Mouse (Mus musculus) ovary, postnatal 10 days (tissue): ENCODE measurements around the gene Ecsit.

Source experiments
- DNase-seq: peaks from one replicate; pipeline ENCODE4 v3.0.0; 2022; ENCODE audit warnings: low spot score

Gene Ecsit

GRCm38 (mm10) chr9:22085022-22085834 lies at the start of gene Ecsit:
Gene Ecsit (minus strand): TSS chr9:22085438.
- DNase-seq = peak; percentile 62

GRCm38 (mm10) chr9:22134246-22134890 lies 49.1 kb upstream of the Ecsit start:
- no peak for DNase-seq

DNA sequence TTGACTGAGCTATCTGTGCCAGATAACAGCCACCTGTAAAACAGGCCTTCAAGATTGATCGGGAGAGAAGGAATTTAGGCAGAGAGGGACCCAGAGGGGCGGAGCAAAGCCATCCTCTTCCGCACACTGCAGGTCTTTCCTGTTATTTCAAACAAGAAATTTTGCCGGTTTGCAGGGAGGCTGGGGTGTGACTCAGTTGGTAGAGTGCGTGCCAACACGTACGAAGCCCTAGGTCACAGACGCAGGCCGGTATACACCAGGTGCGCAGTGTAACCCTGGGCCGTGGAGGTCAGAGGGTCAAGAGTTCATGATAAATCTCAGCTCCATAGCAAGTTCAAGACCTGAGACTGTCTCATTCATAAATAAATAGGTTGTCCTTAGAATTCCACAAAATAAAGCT lies 47.0 kb upstream of the Ecsit start:
- no peak for DNase-seq

- peak; percentile 17 for DNase-seq
Observed at GRCm38 (mm10) chr9:22131226-22131981, 46.2 kb upstream of the Ecsit start.

DNA sequence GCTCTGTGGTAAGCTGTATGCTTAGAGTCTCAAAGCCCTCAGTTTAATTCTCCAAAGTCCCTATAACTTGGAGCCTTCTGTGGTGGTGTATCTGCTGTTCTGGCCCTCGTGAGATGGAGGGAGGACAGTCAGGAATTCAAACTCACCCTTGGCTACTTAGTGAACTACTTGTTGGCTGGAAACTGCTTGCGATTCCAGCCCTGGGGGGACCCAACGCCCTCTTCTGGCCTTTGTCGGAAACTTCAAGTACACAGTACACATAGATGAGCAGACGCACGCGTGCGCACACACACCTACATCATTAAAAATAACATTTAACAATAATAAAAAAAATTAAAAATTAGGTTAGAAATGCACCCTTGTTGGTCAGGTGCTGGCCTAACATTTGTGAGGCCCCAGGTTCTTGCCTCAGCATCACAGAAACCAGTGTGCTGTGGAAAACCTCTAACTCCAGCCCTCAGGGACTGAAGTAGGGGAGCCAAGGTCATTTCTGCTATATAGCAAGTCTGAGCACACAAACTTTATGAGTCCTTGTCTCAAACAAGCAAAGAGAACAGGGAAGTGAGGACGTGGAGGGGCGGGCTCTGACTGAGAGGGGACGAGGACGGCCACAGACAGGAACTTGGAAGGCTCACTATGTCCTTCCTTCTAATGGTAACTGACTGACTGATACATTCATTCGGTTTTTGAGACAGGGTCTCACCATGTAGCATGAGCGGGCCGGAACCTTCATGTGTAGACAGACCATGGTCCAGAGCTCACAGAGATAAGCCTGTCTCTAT lies 40.2 kb upstream of the Ecsit start:
- no peak for DNase-seq

GRCm38 (mm10) chr9:22124169-22124568 lies 38.9 kb upstream of the Ecsit start:
- DNase-seq = no peak

GRCm38 (mm10) chr9:22123069-22123609 lies 37.9 kb upstream of the Ecsit start:
- no peak for DNase-seq

DNA sequence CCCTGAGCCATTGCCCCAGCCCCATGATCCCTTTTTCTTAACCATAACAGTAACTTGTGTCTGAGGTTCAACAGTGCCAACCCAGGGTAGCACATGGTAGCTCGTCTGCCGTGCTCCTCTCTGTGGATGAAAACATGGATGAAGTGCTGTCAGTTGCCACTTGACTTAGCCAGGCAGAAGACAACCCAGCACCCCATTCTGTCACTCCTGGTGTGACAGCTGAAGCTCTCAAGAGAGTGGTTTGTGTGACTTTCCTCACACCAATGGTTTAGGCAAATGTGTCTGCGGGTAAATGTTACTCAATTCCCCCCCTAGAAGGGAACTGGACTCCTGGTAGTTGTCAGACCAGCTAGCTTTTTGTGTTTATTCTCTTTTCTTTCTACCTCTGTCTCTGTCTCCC lies 36.8 kb upstream of the Ecsit start:
- DNase-seq = no peak

GRCm38 (mm10) chr9:22121545-22121944 lies 36.3 kb upstream of the Ecsit start:
- DNase-seq = no peak

DNA sequence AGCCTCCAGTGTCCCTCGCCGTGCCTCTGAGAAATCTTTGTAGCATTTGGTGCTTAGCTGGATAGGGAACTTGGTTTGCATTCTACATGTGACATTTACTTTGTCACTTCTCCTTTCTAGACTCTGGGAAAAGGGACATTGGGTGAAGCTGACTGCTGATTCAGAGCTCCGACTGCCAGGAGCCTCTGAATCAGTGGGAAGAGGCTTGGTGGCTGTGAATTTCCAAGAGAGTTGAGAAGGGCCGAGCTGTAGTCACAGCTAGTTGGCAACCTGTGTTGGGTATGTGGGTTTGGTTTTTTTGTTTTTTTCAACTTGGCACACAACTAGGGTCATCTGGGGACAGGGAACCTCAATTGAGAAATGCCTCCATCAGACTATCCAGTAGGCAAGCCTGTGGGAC lies 34.3 kb upstream of the Ecsit start:
- DNase-seq = no peak

DNA sequence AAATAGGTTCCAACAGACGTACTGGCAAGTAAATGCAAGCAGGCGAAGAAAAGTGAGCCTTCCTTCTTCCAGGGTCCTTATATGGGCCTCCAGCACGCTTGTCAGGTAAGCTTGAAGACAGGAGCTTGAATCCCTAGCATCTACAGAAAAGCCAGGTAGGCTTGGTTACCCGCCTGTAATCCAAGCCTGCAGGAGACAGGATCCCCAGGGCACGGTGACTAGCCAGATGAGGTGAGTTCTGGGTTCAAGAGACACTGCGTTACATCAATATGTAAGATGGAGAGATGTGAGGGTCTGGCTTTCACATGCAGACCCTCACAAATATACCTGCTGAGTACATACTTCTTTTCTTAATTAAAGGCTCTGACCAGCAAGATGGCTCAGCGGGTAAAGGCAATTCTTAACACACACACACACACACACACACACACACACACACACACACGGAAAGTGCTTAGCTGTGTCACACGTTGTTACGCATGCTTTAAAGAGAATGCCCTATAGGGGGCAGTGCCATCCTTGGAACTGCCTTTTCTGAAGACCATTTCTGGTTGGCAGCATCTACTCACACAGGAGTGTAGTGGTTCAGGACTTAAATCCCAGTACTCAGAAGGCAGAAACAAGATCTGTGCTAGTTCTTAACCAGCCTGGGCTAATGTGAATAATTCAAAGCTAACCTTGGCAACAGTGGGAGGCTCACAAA lies 32.7 kb upstream of the Ecsit start:
- no peak for DNase-seq

DNA sequence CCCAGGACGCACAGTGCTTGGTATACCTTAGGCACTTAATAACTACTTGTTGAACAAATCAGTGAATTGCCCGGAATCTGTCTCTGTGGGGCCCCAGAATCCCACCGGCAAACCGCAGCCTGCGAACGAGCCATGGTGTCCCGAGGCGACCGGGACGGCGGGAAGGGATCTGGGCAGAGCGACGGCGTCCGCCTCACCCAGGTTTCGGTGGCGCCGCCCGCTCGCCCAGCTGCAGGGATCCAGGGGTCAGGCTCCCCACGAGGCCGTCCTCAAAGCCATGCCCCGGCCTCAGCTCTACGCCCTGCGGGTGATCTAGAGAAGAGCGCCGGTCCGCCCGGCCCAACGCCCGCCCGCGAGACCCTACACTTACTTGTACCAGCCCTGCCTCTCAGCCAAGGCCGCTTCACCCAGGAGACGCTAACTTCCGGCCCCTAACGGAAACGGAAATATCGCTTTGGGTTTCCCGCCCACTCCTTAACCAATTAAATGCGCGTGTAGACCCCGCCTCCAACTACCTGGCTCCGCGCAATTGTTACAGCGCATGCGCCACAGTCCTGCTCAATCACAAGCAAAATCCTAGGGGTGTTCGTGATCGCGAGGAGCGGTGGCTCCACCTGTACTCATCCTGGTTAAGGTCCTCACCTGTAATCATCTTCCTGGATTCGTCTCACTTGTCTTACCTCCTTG lies 31.6 kb upstream of the Ecsit start, which contains the start of gene Elof1:
TSS of gene Elof1 (minus strand) at position 433 of the 687 bp plus-strand sequence.
- DNase-seq = peak; percentile 79

GRCm38 (mm10) chr9:22116086-22116485 lies 30.8 kb upstream of the Ecsit start:
- no peak for DNase-seq

DNA sequence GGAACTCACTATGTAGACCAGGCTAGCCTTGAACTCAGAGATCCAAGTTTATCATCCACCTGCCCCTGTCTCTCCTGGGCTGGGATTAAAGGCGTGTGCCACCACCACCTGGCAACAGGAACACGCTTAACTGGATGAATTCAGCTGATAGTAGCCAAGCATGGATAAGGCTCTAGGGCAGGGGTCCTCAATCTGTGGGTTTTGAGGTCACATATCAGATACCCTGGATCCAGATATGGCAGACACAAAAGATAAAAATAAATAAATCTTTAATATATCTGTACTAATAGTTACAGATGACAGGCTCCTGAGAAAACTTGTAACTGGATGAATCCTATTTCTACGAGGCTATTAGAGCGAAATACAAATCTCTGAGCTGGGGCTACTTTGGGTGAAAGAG lies 30.4 kb upstream of the Ecsit start:
- no peak for DNase-seq

DNA sequence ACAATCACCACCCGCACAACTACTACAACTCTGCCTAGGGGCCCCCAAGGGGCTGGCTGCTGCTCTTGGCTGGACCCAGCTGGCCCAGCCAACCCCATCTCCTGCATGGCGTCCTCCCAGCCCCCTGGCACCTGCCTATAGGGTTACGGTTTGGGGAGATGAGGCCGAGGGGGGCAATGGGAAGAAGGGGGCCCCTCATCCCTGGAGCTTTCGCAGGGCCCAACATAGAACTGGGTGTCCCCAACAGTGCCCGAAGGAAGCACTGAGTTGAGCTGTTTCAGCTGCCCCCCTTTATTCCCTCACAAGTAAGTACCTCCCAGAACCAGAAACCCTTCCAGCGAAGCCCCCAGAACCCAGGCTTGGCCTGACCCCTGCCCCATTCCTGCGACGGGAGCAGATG lies 23.0 kb upstream of the Ecsit start:
- no peak for DNase-seq

GRCm38 (mm10) chr9:22099922-22100321 lies 14.7 kb upstream of the Ecsit start:
- no peak for DNase-seq

DNA sequence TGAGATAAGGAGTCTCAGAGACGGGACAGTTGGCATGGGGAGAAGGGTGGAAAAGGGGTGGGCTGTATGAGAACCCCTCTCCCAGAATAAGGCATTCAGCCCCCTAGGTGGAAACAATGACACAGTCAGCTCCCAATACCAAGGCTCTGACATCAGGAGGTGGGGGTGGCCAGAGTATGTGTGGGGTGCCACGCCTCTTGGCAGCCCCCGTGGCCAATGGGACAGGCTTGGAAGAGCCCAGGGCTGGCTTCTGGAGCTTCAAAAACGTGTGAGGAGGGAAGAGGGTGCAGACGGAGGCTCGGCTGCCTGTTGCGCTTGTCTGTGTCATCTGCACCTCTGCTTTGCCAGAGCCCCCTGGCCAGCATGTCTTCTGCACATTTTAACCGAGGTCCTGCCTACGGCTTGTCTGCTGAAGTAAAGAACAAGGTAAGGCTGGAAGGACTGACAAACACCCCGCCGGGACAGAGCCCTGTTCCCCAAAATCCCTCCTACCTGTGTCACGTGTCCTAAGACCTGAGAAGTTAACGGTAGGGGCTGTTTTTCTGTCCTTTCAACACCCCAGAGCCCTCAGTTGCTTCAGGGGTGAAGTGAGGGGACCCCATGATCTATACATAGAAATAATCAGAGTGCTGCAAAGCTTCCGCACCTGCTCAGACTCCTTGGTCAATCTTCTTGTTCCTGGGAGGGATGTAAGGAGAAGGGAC lies 13.9 kb upstream of the Ecsit start, which contains the start of gene Cnn1:
TSS of gene Cnn1 (plus strand) at position 224 of the 704 bp plus-strand sequence.
- no peak for DNase-seq

GRCm38 (mm10) chr9:22095854-22096307 lies 10.6 kb upstream of the Ecsit start:
- peak; percentile 55 for DNase-seq

DNA sequence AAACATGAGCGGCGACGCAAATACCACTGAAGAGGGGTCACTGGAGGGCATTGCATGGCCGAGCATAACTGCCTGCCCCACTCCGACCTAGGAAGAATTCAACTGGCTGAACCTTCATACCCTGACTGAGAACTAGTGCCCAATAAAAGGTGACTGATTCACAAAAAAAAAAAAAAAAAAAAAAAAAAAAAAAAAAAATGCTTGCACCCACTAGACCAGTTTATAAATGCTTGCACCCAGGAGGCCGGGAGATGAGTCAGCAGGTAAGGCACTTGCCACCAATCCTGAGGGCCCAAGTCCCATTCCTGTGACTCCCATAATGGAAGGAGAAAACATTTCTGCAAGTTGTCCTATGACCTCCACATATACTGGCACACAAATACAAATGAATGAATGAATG lies 7.5 kb upstream of the Ecsit start:
- DNase-seq = no peak

DNA sequence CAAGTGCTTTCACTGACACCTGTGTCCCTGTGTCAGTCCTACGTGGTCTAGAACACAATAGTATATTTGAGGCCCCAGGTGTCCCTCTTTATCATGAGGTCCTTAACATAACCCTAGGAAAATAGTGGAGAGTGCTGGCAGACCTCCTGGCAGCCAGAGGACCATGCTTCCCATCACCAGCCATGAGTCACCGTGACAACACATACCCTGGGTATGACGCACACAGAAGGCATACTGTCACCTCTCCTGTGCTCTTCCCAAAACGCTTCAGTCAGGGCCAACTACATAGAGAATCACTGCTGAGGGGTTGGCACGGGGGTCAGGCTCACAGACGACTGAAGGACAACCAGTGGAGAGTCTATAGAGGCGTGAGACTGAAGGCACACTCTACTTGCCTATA lies 4.7 kb upstream of the Ecsit start:
- DNase-seq = no peak
